Mouse (Mus musculus) lung, adult 10 weeks (tissue): ENCODE measurements around the gene Setd1b. TPM values are rescaled to one million over a fixed set of nuclear protein-coding genes. Genes with fewer than 3 reads are reported as not detected.

Experiments
- polyA plus RNA-seq: library from polyadenylated mRNA; stranded (reverse); fragments of 350-450 nt; fragmentation: Illumina TruSeq; extraction: RNeasy Lipid Tissue Mini Kit (QIAGEN cat#74804); gene quantifications from one replicate; pipeline ENCODE4 v1.2.3, GENCODE M21; 2014; ENCODE audit warnings: low read depth, low replicate concordance; ENCODE audit not compliant: insufficient read depth

Setd1b gene
- polyA plus RNA-seq: 3.3 TPM

GRCm38 (mm10) chr5:123142161-123143157 is at the start of gene Setd1b:
TSS of gene Setd1b (plus strand) at chr5:123142193.

GRCm38 (mm10) chr5:123132308-123133071 is 9.5 kb upstream of the Setd1b start, which contains the start of gene Rhof:
TSS of gene Rhof (minus strand) at chr5:123132692.

GRCm38 (mm10) chr5:123169284-123169683 is 27.3 kb downstream of the Setd1b start, which contains the start of gene Psmd9:
TSS of gene Psmd9 (plus strand) at chr5:123169413.

GRCm38 (mm10) chr5:123182651-123183050 is 40.7 kb downstream of the Setd1b start, which contains the start of gene Hpd:
TSS of gene Hpd (minus strand) at chr5:123182727.

Other genes starting within 250 kb of the Setd1b start
- gene Kdm2b, start 152.4 kb upstream of the Setd1b start, polyA plus RNA-seq: 7.5 TPM
- gene Orai1, start 127.1 kb upstream of the Setd1b start, polyA plus RNA-seq: 24.5 TPM
- 15.2 TPM for gene Morn3, start 95.2 kb upstream of the Setd1b start, polyA plus RNA-seq
- gene Tmem120b, start 73.8 kb upstream of the Setd1b start, polyA plus RNA-seq: 5.8 TPM
- 7.4 TPM for gene Rhof, start 9.5 kb upstream of the Setd1b start, polyA plus RNA-seq
- 27.5 TPM for gene Psmd9, start 27.2 kb downstream of the Setd1b start, polyA plus RNA-seq
- 0.41 TPM for gene Hpd, start 40.5 kb downstream of the Setd1b start, polyA plus RNA-seq
- gene Wdr66, start 109.9 kb downstream of the Setd1b start, polyA plus RNA-seq: 9.5 TPM
- 4.9 TPM for gene Bcl7a, start 201.6 kb downstream of the Setd1b start, polyA plus RNA-seq